Mouse (Mus musculus) forebrain, embryonic 15.5 days (tissue): ENCODE measurements at regions not wholly inside any gene's neighbourhood (a gene's known extent, or its start where the extent isn't known, plus 50 kb on each side); places are given as distances from the start of the nearest gene placed in this dataset.
"Not testable (repeated sequence)": the region's sequence is repeated elsewhere in the genome, so short reads cannot be mapped to it uniquely, and the experiment has no call there.

Source experiments
- ATAC-seq: fragments of 200-750 bp; cut with Nextera tagmentation; replicated peaks from 2 replicates; pipeline ENCODE4 v1.8.0; 2017; ENCODE audit warnings: mild to moderate bottlenecking, moderate TSS enrichment, moderate library complexity
- H3K27ac ChIP-seq: fragments of 300-500 bp; sonication (generic); replicated peaks from 2 replicates; pipeline ENCODE4 v1.5.1; 2015; ENCODE audit warnings: mild to moderate bottlenecking, inconsistent platforms
- H3K27me3 ChIP-seq: fragments of 300-500 bp; sonication (generic); 2 replicates; pipeline ENCODE4 v1.6.1; 2015; ENCODE audit warnings: inconsistent platforms
- H3K36me3 ChIP-seq: fragments of 300-500 bp; sonication (generic); 2 replicates; pipeline ENCODE4 v1.6.1; 2015; ENCODE audit warnings: mild to moderate bottlenecking, inconsistent platforms
- H3K4me1 ChIP-seq: fragments of 300-500 bp; sonication (generic); 2 replicates; pipeline ENCODE4 v1.6.1; 2015; ENCODE audit warnings: inconsistent platforms
- H3K4me2 ChIP-seq: fragments of 300-500 bp; sonication (generic); replicated peaks from 2 replicates; pipeline ENCODE4 v1.6.1; 2015; ENCODE audit warnings: mild to moderate bottlenecking, inconsistent platforms
- H3K4me3 ChIP-seq: fragments of 300-500 bp; sonication (generic); 2 replicates; pipeline ENCODE4 v1.5.1; 2015; ENCODE audit warnings: mild to moderate bottlenecking, inconsistent platforms
- H3K9ac ChIP-seq: fragments of 300-500 bp; sonication (generic); replicated peaks from 2 replicates; pipeline ENCODE4 v1.6.1; 2015; ENCODE audit warnings: mild to moderate bottlenecking, inconsistent platforms
- H3K9me3 ChIP-seq: fragments of 300-500 bp; sonication (generic); 2 replicates; pipeline ENCODE4 v1.6.1; 2016; ENCODE audit warnings: inconsistent platforms
- WGBS: fragments of 180-500 bp; shearing (Covaris S2); methylation state at CpG from one replicate; pipeline ENCODE4 v1.1.7; 2015; ENCODE audit warnings: mixed read lengths; 5-methylcytosine and 5-hydroxymethylcytosine counted together

GRCm38 (mm10) chr2:123655551-123655950 lies 434.2 kb upstream of the Sema6d start:
- 66% methylated on average over 1 of the region's 1 CpGs for WGBS
- no peak overlapping the region for H3K4me3 ChIP-seq
- no peaks in the 10 kb centered on the region for H3K27me3 ChIP-seq
- no peaks in the 10 kb centered on the region for H3K9me3 ChIP-seq
- no peak for ATAC-seq
- H3K36me3 ChIP-seq, result no peaks in the 10 kb centered on the region
- H3K9ac ChIP-seq, result no peak overlapping the region
- H3K4me1 ChIP-seq, result no peaks in the 10 kb centered on the region
- no peak overlapping the region for H3K27ac ChIP-seq
- H3K4me2 ChIP-seq, result no peak overlapping the region

- no peaks in the 10 kb centered on the region for H3K4me1 ChIP-seq
- H3K9me3 ChIP-seq, result no peaks in the 10 kb centered on the region
- no peak overlapping the region for H3K9ac ChIP-seq
- no peak overlapping the region for H3K4me2 ChIP-seq
- H3K4me3 ChIP-seq, result no peak overlapping the region
- no peaks in the 10 kb centered on the region for H3K36me3 ChIP-seq
- ATAC-seq, result no peak
- H3K27ac ChIP-seq, result no peak overlapping the region
- WGBS, result 66% methylated on average over 4 of the region's 4 CpGs
- no peaks in the 10 kb centered on the region for H3K27me3 ChIP-seq
Measured at GRCm38 (mm10) chr2:123688290-123689030, 401.3 kb upstream of the Sema6d start.

- Histone ChIP-seq H3K9ac (no peak overlapping the region), H3K9me3 (no peaks in the 10 kb centered on the region), H3K36me3 (no peaks in the 10 kb centered on the region), H3K4me2 (no peak overlapping the region), H3K27ac (no peak overlapping the region), H3K4me3 (no peak overlapping the region), H3K4me1 (no peaks in the 10 kb centered on the region), H3K27me3 (no peaks in the 10 kb centered on the region)
- no peak for ATAC-seq
- 87% methylated on average over 1 of the region's 1 CpGs for WGBS
Measured at GRCm38 (mm10) chr2:123689801-123690200, 400.0 kb upstream of the Sema6d start.

- Histone ChIP-seq H3K4me2 (no peak overlapping the region), H3K4me3 (no peak overlapping the region), H3K27ac (no peak overlapping the region), H3K9ac (no peak overlapping the region), H3K9me3 (no peaks in the 10 kb centered on the region), H3K27me3 (no peaks in the 10 kb centered on the region), H3K36me3 (no peaks in the 10 kb centered on the region), H3K4me1 (no peaks in the 10 kb centered on the region)
- WGBS, result 88% methylated on average over 4 of the region's 4 CpGs
- no peak for ATAC-seq
Measured at GRCm38 (mm10) chr2:123739688-123740087, 350.1 kb upstream of the Sema6d start.

- no peak overlapping the region for H3K9ac ChIP-seq
- no peaks in the 10 kb centered on the region for H3K4me1 ChIP-seq
- H3K4me3 ChIP-seq, result no peak overlapping the region
- no peak overlapping the region for H3K4me2 ChIP-seq
- no peak overlapping the region for H3K27ac ChIP-seq
- no peaks in the 10 kb centered on the region for H3K36me3 ChIP-seq
- H3K9me3 ChIP-seq, result no peaks in the 10 kb centered on the region
- no peaks in the 10 kb centered on the region for H3K27me3 ChIP-seq
- 74% methylated on average over 6 of the region's 6 CpGs for WGBS
- ATAC-seq, result no peak
Measured at GRCm38 (mm10) chr2:123740541-123740940, 349.2 kb upstream of the Sema6d start.

- Histone ChIP-seq H3K36me3 (no peaks in the 10 kb centered on the region), H3K9me3 (no peaks in the 10 kb centered on the region), H3K27me3 (no peaks in the 10 kb centered on the region), H3K4me1 (no peaks in the 10 kb centered on the region), H3K27ac (no peak overlapping the region), H3K9ac (peak overlapping the region; percentile 16; the same call in 1 of the 2 replicates), H3K4me3 (peak overlapping the region; percentile 34), H3K4me2 (peak overlapping the region; percentile 32)
- no peak; the same call in 1 of the 2 replicates for ATAC-seq
- 67% methylated on average over 7 of the region's 7 CpGs for WGBS
Measured at GRCm38 (mm10) chr2:123754220-123754619, 335.5 kb upstream of the Sema6d start.

- ATAC-seq, result peak; percentile 74
- peak overlapping the region; percentile 34 for H3K4me3 ChIP-seq
- H3K27me3 ChIP-seq, H3K4me1 ChIP-seq, H3K36me3 ChIP-seq, H3K9me3 ChIP-seq, H3K27ac ChIP-seq: not testable (repeated sequence)
- WGBS, result 39% methylated on average over 19 of the region's 24 CpGs
- H3K4me2 ChIP-seq, result peak overlapping the region; percentile 32; the same call in 1 of the 2 replicates
- H3K9ac ChIP-seq, result peak overlapping the region; percentile 16; the same call in 1 of the 2 replicates
Measured at GRCm38 (mm10) chr2:123754656-123755499, 334.9 kb upstream of the Sema6d start.

GRCm38 (mm10) chr2:123799226-123799786 lies 290.5 kb upstream of the Sema6d start:
- WGBS, result 55% methylated on average over 3 of the region's 3 CpGs

GRCm38 (mm10) chr2:123805646-123806045 lies 284.1 kb upstream of the Sema6d start:
- H3K9me3 ChIP-seq, result no peaks in the 10 kb centered on the region
- no peak overlapping the region for H3K27ac ChIP-seq
- peaks cover 7% of the 10 kb centered on the region; the same call in 1 of the 2 replicates for H3K4me1 ChIP-seq
- H3K36me3 ChIP-seq, result no peaks in the 10 kb centered on the region
- H3K4me2 ChIP-seq, result no peak overlapping the region
- no peaks in the 10 kb centered on the region for H3K27me3 ChIP-seq
- H3K4me3 ChIP-seq, result no peak overlapping the region
- H3K9ac ChIP-seq, result no peak overlapping the region
- peak; percentile 67 for ATAC-seq
- WGBS, result 47% methylated on average over 2 of the region's 2 CpGs

More at GRCm38 (mm10) chr2:123799226-123799786, 290.5 kb upstream of the Sema6d start:
- no peak overlapping the region for H3K4me3 ChIP-seq
- no peak overlapping the region for H3K9ac ChIP-seq
- no peaks in the 10 kb centered on the region for H3K36me3 ChIP-seq
- ATAC-seq, result peak; percentile 94
- no peaks in the 10 kb centered on the region for H3K27me3 ChIP-seq
- H3K4me1 ChIP-seq, result peaks cover 7% of the 10 kb centered on the region
- no peak overlapping the region for H3K4me2 ChIP-seq
- no peaks in the 10 kb centered on the region for H3K9me3 ChIP-seq
- H3K27ac ChIP-seq, result 0 out of 2 replicates have a peak overlapping the region, but pooled peaks have one; percentile 2

GRCm38 (mm10) chr2:123806370-123806769 lies 283.4 kb upstream of the Sema6d start:
- Histone ChIP-seq H3K4me2 (no peak overlapping the region), H3K4me1 (peaks cover 7% of the 10 kb centered on the region; the same call in 1 of the 2 replicates), H3K9me3 (no peaks in the 10 kb centered on the region), H3K27me3 (no peaks in the 10 kb centered on the region), H3K9ac (no peak overlapping the region), H3K27ac (no peak overlapping the region), H3K36me3 (no peaks in the 10 kb centered on the region), H3K4me3 (no peak overlapping the region)
- ATAC-seq, result 0 out of 2 replicates have a peak, but pooled peaks have one; percentile 53
- WGBS, result 48% methylated on average over 2 of the region's 2 CpGs

GRCm38 (mm10) chr2:123813182-123813949 lies 276.4 kb upstream of the Sema6d start:
- H3K4me2 ChIP-seq, result peak overlapping the region; percentile 25; the same call in 1 of the 2 replicates
- no peak overlapping the region for H3K9ac ChIP-seq
- no peaks in the 10 kb centered on the region for H3K27me3 ChIP-seq
- no peaks in the 10 kb centered on the region for H3K36me3 ChIP-seq
- H3K27ac ChIP-seq, result peak overlapping the region; percentile 68
- no peak overlapping the region for H3K4me3 ChIP-seq
- no peaks in the 10 kb centered on the region for H3K9me3 ChIP-seq
- peak; percentile 92 for ATAC-seq
- peaks cover 23% of the 10 kb centered on the region for H3K4me1 ChIP-seq
- 11% methylated on average over 15 of the region's 15 CpGs for WGBS
